Mouse (Mus musculus) ES-E14 (cell line): ENCODE data around the gene F10.

Experiments used
- CHD2 ChIP-seq: IDR thresholded peaks from 2 replicates; pipeline ENCODE4 v1.6.1; 2014; ENCODE audit warnings: mild to moderate bottlenecking, low read depth, low read length, inconsistent platforms
- HCFC1 ChIP-seq: IDR thresholded peaks from 2 replicates; pipeline ENCODE4 v1.6.1; 2012; ENCODE audit warnings: low read length, inconsistent platforms, borderline replicate concordance; ENCODE audit not compliant: insufficient read depth
- ZNF384 ChIP-seq: IDR thresholded peaks from 2 replicates; pipeline ENCODE4 v1.6.1; 2012; ENCODE audit warnings: low read depth, low read length, inconsistent platforms

DNA sequence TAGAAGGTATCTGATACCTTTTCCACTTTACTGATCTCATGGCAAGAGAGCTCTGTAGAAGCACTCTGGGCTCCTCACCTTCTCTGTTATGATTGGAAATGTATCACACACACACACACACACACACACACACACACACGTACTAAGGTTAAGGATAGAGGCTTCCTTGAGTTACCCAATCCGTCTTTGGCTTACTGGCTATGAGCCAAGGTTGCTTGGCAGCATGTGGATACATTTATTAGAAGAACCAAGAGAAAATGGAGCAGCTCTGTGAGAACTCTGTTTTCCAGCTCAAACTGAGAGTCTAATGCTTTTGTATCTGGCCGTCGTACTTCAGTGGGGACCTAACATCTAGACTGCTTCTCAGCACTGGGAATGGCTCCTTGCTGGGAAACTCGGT, 41.6 kb upstream of the F10 start:
- TF ChIP-seq HCFC1 (no peak), CHD2 (no peak), ZNF384 (no peak)
